Mouse (Mus musculus): ENCODE data around the gene Rsl1d1.

Rsl1d1 gene

GRCm38 (mm10) chr16:11202571-11203554 lies at the start of gene Rsl1d1:
Gene Rsl1d1 (minus strand): TSS chr16:11203331.
- peak; percentile 99 for DNase-seq

- DNase-seq: no peak
Measured at GRCm38 (mm10) chr16:11247791-11248190, 44.7 kb upstream of the Rsl1d1 start.

GRCm38 (mm10) chr16:11245767-11246166 lies 42.6 kb upstream of the Rsl1d1 start:
- DNase-seq: no peak

GRCm38 (mm10) chr16:11242401-11242800 lies 39.3 kb upstream of the Rsl1d1 start:
- DNase-seq: no peak

- DNase-seq: peak; percentile 70
Measured at GRCm38 (mm10) chr16:11217801-11218200, 14.7 kb upstream of the Rsl1d1 start.

GRCm38 (mm10) chr16:11203600-11204390 lies 664 bp upstream of the Rsl1d1 start:
- no peak for DNase-seq

GRCm38 (mm10) chr16:11201740-11202394 lies 1.3 kb downstream of the Rsl1d1 start:
- peak; percentile 85 for DNase-seq

GRCm38 (mm10) chr16:11200247-11200646 lies 2.9 kb downstream of the Rsl1d1 start:
- DNase-seq: no peak

- peak; percentile 57 for DNase-seq
Measured at GRCm38 (mm10) chr16:11198467-11198866, 4.7 kb downstream of the Rsl1d1 start.

GRCm38 (mm10) chr16:11197052-11197451 lies 6.1 kb downstream of the Rsl1d1 start:
- DNase-seq: peak; percentile 60

- DNase-seq: no peak
Measured at GRCm38 (mm10) chr16:11193231-11193630, 9.9 kb downstream of the Rsl1d1 start.

- DNase-seq: no peak
Measured at GRCm38 (mm10) chr16:11190150-11190549, 13.0 kb downstream of the Rsl1d1 start.

- DNase-seq: peak; percentile 85
Measured at GRCm38 (mm10) chr16:11177404-11177803, 25.7 kb downstream of the Rsl1d1 start.

- peak; percentile 87 for DNase-seq
Measured at GRCm38 (mm10) chr16:11176884-11177244, 26.3 kb downstream of the Rsl1d1 start.

- peak; percentile 100 for DNase-seq
Measured at GRCm38 (mm10) chr16:11176208-11176883, 26.8 kb downstream of the Rsl1d1 start, which contains the start of gene Zc3h7a. Gene Zc3h7a (minus strand): TSS chr16:11176393.

- peak; percentile 98 for DNase-seq
Measured at GRCm38 (mm10) chr16:11175489-11176207, 27.5 kb downstream of the Rsl1d1 start.

GRCm38 (mm10) chr16:11175100-11175488 lies 28.0 kb downstream of the Rsl1d1 start:
- no peak for DNase-seq

GRCm38 (mm10) chr16:11174671-11175081 lies 28.5 kb downstream of the Rsl1d1 start:
- DNase-seq: peak; percentile 95

- no peak for DNase-seq
Measured at GRCm38 (mm10) chr16:11171679-11172078, 31.5 kb downstream of the Rsl1d1 start.

GRCm38 (mm10) chr16:11166431-11166830 lies 36.7 kb downstream of the Rsl1d1 start:
- DNase-seq: no peak

GRCm38 (mm10) chr16:11164695-11165255 lies 38.4 kb downstream of the Rsl1d1 start:
- no peak for DNase-seq

Measured in heart, adult 11 months (tissue).